Comparison of ENCODE assay signal across 8 mouse cellular contexts in the genomic region with DNA sequence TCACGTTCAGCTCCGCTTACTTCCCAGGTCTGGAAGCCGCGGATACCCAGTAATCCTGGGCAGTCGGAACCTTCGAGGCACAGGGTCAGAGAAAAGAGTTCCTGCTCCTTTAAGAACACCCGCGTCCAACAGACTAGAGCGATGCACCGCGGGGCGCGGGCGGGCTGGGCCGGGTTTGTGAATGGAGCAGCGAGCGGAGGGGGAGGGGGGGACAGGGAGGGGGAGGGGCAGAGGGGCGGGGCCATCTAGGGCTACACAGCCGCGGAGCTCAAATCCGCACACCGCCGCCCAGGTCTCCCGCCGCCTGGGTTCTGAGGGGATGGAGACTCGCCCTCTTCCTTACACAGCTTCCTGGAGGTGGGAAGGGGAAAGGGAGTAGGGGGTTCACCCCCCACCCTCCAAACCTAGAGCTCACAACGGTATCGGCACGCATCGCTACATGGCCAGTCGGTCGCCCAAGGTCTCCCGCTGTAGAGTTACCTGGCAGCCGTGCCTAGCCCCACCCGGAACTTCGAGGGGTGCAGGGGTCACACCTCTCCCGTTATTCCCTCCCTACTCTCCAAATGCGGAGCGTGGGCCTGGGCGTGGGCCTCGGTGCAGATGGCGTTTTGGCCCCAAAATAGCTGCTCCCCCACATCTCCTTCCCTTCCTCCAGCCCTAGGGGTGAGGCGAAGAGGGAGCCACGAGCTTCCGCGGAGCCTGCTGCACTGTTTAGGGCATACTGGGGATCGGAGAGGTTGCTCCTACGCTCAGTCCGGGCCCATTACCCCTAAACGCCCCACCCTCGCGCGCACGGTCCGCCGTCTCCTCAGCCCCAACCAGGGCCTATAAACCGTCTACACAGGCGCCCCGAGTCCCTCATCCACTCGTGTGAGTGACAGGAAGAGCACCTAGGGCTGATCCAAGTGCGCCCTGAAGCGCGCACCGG. TPM values are rescaled to one million over a fixed set of nuclear protein-coding genes. Genes with fewer than 3 reads are reported as not detected.
A peak's percentile ranks its signal among the peaks of the same experiment; 100 is the strongest.
DNase-seq lines count a peak whose midpoint lies in the region; ATAC-seq lines count a peak whose summit lies in the region.

No protein-coding gene starts in this region.

- peaks cover 3% of the 10 kb centered on the region; the same call in 1 of the 2 replicates for H3K4me1 ChIP-seq in embryonic facial prominence, embryonic 11.5 days (ENCODE audit: control insufficient read depth, insufficient read depth, low read length)
- H3K4me1 ChIP-seq in hindbrain, embryonic 13.5 days (replicated peaks), result peaks cover 54% of the 10 kb centered on the region

- no peak overlapping the region for H3K27ac ChIP-seq in embryonic facial prominence, embryonic 11.5 days (replicated peaks; ENCODE audit: low read depth, low read length)
- peak overlapping the region; percentile 96 for H3K27ac ChIP-seq in hindbrain, embryonic 13.5 days

- intact Hi-C loops in left cerebral cortex, postnatal 14 days (cut with DNase I), result loop anchor here (5.0 kb wide), 1 partner anchor 51 kb away; no protein-coding TSS in a partner anchor

- H3K9me3 ChIP-seq in embryonic facial prominence, embryonic 11.5 days (replicated peaks; ENCODE audit: control insufficient read depth, low read length), result no peaks in the 10 kb centered on the region
- no peaks in the 10 kb centered on the region for H3K9me3 ChIP-seq in hindbrain, embryonic 13.5 days

- peak; percentile 55 for ATAC-seq in embryonic facial prominence, embryonic 11.5 days (replicated peaks; ENCODE audit: insufficient number of reproducible peaks, low FRiP score, low TSS enrichment, low read depth)
- peak; percentile 65 for ATAC-seq in hindbrain, embryonic 13.5 days (ENCODE audit: low FRiP score)

- DNase-seq in adrenal gland, postnatal 36 days, result peak; percentile 44 to 50
- no peak for DNase-seq in adrenal gland, adult 18-20 months (ENCODE audit: low spot score in 2 of 2)
- DNase-seq in R1 (ENCODE audit: low read depth, low spot score), result peak; percentile 94
- DNase-seq in embryonic facial prominence, embryonic 11.5 days (ENCODE audit: low spot score), result peak; percentile 79
- DNase-seq in left cerebral cortex, postnatal 14 days (ENCODE audit: low spot score in 2 of 2), result peak; percentile 71 to 82
- DNase-seq in naive thymus-derived CD4-positive, alpha-beta T cell, adult 2 months (ENCODE audit: low read depth), result peak; percentile 59
- no peak for DNase-seq in ovary, postnatal 10 days (ENCODE audit: low spot score)

- H3K4me3 ChIP-seq in embryonic facial prominence, embryonic 11.5 days (ENCODE audit: low read depth, low read length), result peak overlapping the region; percentile 44
- peak overlapping the region; percentile 85 for H3K4me3 ChIP-seq in hindbrain, embryonic 13.5 days

- WGBS in embryonic facial prominence, embryonic 11.5 days, result under 1% methylated on average over 54 of the region's 64 CpGs
- WGBS in hindbrain, embryonic 13.5 days, result under 1% methylated on average over 61 of the region's 64 CpGs

- H3K36me3 ChIP-seq in embryonic facial prominence, embryonic 11.5 days (replicated peaks; ENCODE audit: control insufficient read depth, insufficient read depth, low read depth, low read length), result no peaks in the 10 kb centered on the region
- no peaks in the 10 kb centered on the region for H3K36me3 ChIP-seq in hindbrain, embryonic 13.5 days

- H3K27me3 ChIP-seq in embryonic facial prominence, embryonic 11.5 days (ENCODE audit: control insufficient read depth, insufficient read depth, low read length), result peaks cover 26% of the 10 kb centered on the region
- peaks cover 29% of the 10 kb centered on the region for H3K27me3 ChIP-seq in hindbrain, embryonic 13.5 days

- H3K4me2 ChIP-seq in embryonic facial prominence, embryonic 11.5 days (ENCODE audit: low read depth, low read length), result peak overlapping the region; percentile 93
- peak overlapping the region; percentile 88 for H3K4me2 ChIP-seq in hindbrain, embryonic 13.5 days

- H3K9ac ChIP-seq in embryonic facial prominence, embryonic 11.5 days (replicated peaks; ENCODE audit: low read length), result peak overlapping the region; percentile 14; the same call in 1 of the 2 replicates
- peak overlapping the region; percentile 88 for H3K9ac ChIP-seq in hindbrain, embryonic 13.5 days

RNA-seq across cellular contexts. Expression of a gene that starts 0.7 kb away (rescaled TPM):
- total RNA-seq in adrenal gland, postnatal 36 days (2021), result 1 to 10 TPM; 4.6 to 7.3 TPM
- total RNA-seq in adrenal gland, adult 18-20 months (2021), result 1 to 10 TPM; 5.9 to 7.9 TPM
- polyA plus RNA-seq in embryonic facial prominence, embryonic 11.5 days (2014; fragmentation: Nextera tagmentation; extraction: Ambion mirVana), result 1.2 and 1.7 TPM in 2 replicates
- polyA plus RNA-seq in hindbrain, embryonic 13.5 days (2015; fragmentation: Nextera tagmentation; extraction: Ambion mirVana), result 18.0 and 18.9 TPM in 2 replicates
- total RNA-seq in left cerebral cortex, postnatal 14 days (2021), result 100 to 1,000 TPM; 299 to 337 TPM

RNA-seq across cellular contexts. Expression of a gene that starts 5.2 kb away (rescaled TPM):
- 10 to 100 TPM; 11.3 to 13.0 TPM for total RNA-seq in adrenal gland, postnatal 36 days (2021)
- 10 to 100 TPM; 11.6 to 17.3 TPM for total RNA-seq in adrenal gland, adult 18-20 months (2021)
- polyA plus RNA-seq in embryonic facial prominence, embryonic 11.5 days (2014; fragmentation: Nextera tagmentation; extraction: Ambion mirVana), result 1.2 and 1.9 TPM in 2 replicates
- 3.5 TPM in 2 replicates for polyA plus RNA-seq in hindbrain, embryonic 13.5 days (2015; fragmentation: Nextera tagmentation; extraction: Ambion mirVana)
- 1 to 10 TPM; 5.6 to 6.4 TPM for total RNA-seq in left cerebral cortex, postnatal 14 days (2021)

RNA-seq across cellular contexts. Expression of a gene that starts 18.1 kb away (rescaled TPM):
- total RNA-seq in adrenal gland, postnatal 36 days (2021), result 1 to 10 TPM; 4.0 to 4.7 TPM
- total RNA-seq in adrenal gland, adult 18-20 months (2021), result 1 to 10 TPM; 4.3 to 5.6 TPM
- polyA plus RNA-seq in embryonic facial prominence, embryonic 11.5 days (2014; fragmentation: Nextera tagmentation; extraction: Ambion mirVana), result 0.42 TPM in 1 of 2 replicates, not detected in the other
- polyA plus RNA-seq in hindbrain, embryonic 13.5 days (2015; fragmentation: Nextera tagmentation; extraction: Ambion mirVana), result 0.31 and 0.79 TPM in 2 replicates
- total RNA-seq in left cerebral cortex, postnatal 14 days (2021), result 1 to 10 TPM; 1.8 to 2.8 TPM

RNA-seq across cellular contexts. Expression of a gene that starts 30.7 kb away (rescaled TPM):
- total RNA-seq in adrenal gland, postnatal 36 days (2021), result 1 to 10 TPM; 4.0 to 4.5 TPM
- 1 to 10 TPM; 3.5 to 4.3 TPM for total RNA-seq in adrenal gland, adult 18-20 months (2021)
- polyA plus RNA-seq in embryonic facial prominence, embryonic 11.5 days (2014; fragmentation: Nextera tagmentation; extraction: Ambion mirVana), result 0.47 and 0.58 TPM in 2 replicates
- polyA plus RNA-seq in hindbrain, embryonic 13.5 days (2015; fragmentation: Nextera tagmentation; extraction: Ambion mirVana), result 0.32 and 0.34 TPM in 2 replicates
- under 1 TPM; 0.44 to 0.49 TPM for total RNA-seq in left cerebral cortex, postnatal 14 days (2021)

RNA-seq across cellular contexts. Expression of a gene that starts 54.6 kb away (rescaled TPM):
- total RNA-seq in adrenal gland, postnatal 36 days (2021), result 1 to 10 TPM in 1 of 2 experiments, under 1 TPM in 1; 0.50 to 3.2 TPM
- 1 to 10 TPM; 1.9 to 2.3 TPM for total RNA-seq in adrenal gland, adult 18-20 months (2021)
- polyA plus RNA-seq in embryonic facial prominence, embryonic 11.5 days (2014; fragmentation: Nextera tagmentation; extraction: Ambion mirVana), result 3.8 and 5.0 TPM in 2 replicates
- 62.2 and 68.2 TPM in 2 replicates for polyA plus RNA-seq in hindbrain, embryonic 13.5 days (2015; fragmentation: Nextera tagmentation; extraction: Ambion mirVana)
- total RNA-seq in left cerebral cortex, postnatal 14 days (2021), result 100 to 1,000 TPM; 152 to 156 TPM

Comparison
In these comparisons a context has a peak if more than half of its experiments do, and no peak if none do; other contexts are left out.
1. DNase-seq: peak in adrenal gland, postnatal 36 days (2 of 2), R1 (single experiment), embryonic facial prominence, embryonic 11.5 days (single experiment), left cerebral cortex, postnatal 14 days (2 of 2) and naive thymus-derived CD4-positive, alpha-beta T cell, adult 2 months (single experiment); none in adrenal gland, adult 18-20 months (0 of 2) and ovary, postnatal 10 days (single experiment).
2. RNA of a gene that starts 0.7 kb away (total RNA-seq): 299 to 337 TPM in left cerebral cortex, postnatal 14 days; 5.9 to 7.9 TPM in adrenal gland, adult 18-20 months and 4.6 to 7.3 TPM in adrenal gland, postnatal 36 days; every median in the first group is over 10 times any median in the second.